Mouse (Mus musculus): ENCODE results near the gene Rhbdd1.

DNA sequence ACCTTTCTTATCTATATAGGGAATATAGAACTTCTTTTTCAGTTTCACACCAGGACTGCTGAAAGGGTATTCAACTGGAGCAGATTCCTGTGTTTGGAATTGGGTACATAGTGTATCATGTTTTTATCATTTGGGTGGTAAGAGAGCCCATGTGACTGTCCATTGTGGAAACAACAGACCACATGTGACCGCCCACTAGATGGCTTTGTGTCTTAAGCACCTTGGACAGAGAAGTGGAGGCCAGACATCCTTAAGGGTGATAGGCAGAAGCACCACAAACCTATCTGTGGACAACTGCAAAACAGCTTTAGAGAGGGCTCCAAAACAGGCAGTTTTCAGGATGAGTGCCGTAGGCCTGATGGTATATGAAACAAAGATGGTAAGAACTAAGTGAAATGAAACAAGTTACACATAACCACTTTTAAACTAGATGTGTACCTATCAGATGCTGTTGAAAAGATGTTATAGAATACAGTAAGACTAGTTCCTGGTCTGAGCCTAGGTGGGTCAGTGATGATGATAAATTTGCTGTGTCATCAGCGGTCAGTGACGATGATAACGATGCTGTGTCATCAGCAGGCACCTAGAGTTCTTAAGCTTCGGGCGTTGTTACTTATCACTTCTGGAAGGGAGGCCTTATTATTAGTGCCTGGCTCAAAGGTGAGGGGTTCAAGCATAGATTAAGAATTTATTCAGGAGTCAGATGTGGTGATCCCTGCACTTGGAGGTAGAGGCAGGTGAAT lies 12.0 kb downstream of the Rhbdd1 start:
- no peak for TF ChIP-seq POLR2A (IDR thresholded peaks at IDR 0.05; ENCODE audit: control insufficient read depth in 1 of 2, insufficient read depth in 1 of 2, low read depth in 1 of 2, low read length in 2 of 2, poor library complexity in 1 of 2)
- TF ChIP-seq ELF1 (IDR thresholded peaks at IDR 0.05; ENCODE audit: low read depth, low read length): no peak
- TF ChIP-seq CTCF (IDR thresholded peaks at IDR 0.05 in 2 of 3, conservative IDR thresholded peaks at IDR 0.05 in 1 of 3; ENCODE audit: control insufficient read depth in 1 of 3, insufficient read depth in 1 of 3, low read depth in 2 of 3, low read length in 3 of 3, poor library complexity in 1 of 3, severe bottlenecking in 1 of 3): no peak
- TF ChIP-seq ZC3H11A (IDR thresholded peaks at IDR 0.05; ENCODE audit: low read depth, low read length): no peak
- TF ChIP-seq ETS1 (IDR thresholded peaks at IDR 0.05; ENCODE audit: low read depth, low read length): no peak
- TF ChIP-seq NELFE (IDR thresholded peaks at IDR 0.05; ENCODE audit: low read depth, low read length): no peak
- no peak for TF ChIP-seq MEF2A (IDR thresholded peaks at IDR 0.05; ENCODE audit: extremely low read depth, insufficient replicate concordance, low read depth, low read length, poor library complexity, severe bottlenecking)
- no peak for TF ChIP-seq GATA1 (IDR thresholded peaks at IDR 0.05; ENCODE audit: low read depth, low read length)
- no peak for TF ChIP-seq MAZ (IDR thresholded peaks at IDR 0.05; ENCODE audit: low read depth, low read length)
- no peak for TF ChIP-seq TBP (IDR thresholded peaks at IDR 0.05; ENCODE audit: low read depth, low read length)
- no peak for TF ChIP-seq ZMIZ1 (IDR thresholded peaks at IDR 0.05; ENCODE audit: low read depth, low read length)
- no peak for TF ChIP-seq ZKSCAN1 (IDR thresholded peaks at IDR 0.05; ENCODE audit: low read depth, low read length)
- TF ChIP-seq USF1 (IDR thresholded peaks at IDR 0.05; ENCODE audit: low read depth, low read length): no peak

Measured in MEL (cell line).